Mouse (Mus musculus): Measurements from ENCODE around the gene Lyst. TPM values are rescaled to one million over a fixed set of nuclear protein-coding genes. Genes with fewer than 3 reads are reported as not detected.
"Not testable (repeated sequence)": the region's sequence is repeated elsewhere in the genome, so short reads cannot be mapped to it uniquely, and the experiment has no call there.

Gene Lyst
- polyA plus RNA-seq, 1 experiment from 2014 or later: 1.1 TPM

- H3K27ac ChIP-seq (ENCODE audit: low read depth, low read length): no peak overlapping the region
- H3K36me3 ChIP-seq (ENCODE audit: control insufficient read depth, insufficient read depth): 0 out of 2 replicates have a peak, but pooled peaks cover 7% of the 10 kb centered on the region
- no peak overlapping the region for H3K4me2 ChIP-seq (replicated peaks; ENCODE audit: low read depth)
- TF ChIP-seq CTCF (IDR thresholded peaks at IDR 0.05; ENCODE audit: low read depth): no peak
- H3K4me1 ChIP-seq (replicated peaks; ENCODE audit: control insufficient read depth, insufficient read depth, low read length): no peaks in the 10 kb centered on the region
- no peaks in the 10 kb centered on the region for H3K27me3 ChIP-seq (replicated peaks; ENCODE audit: control insufficient read depth, insufficient read depth, low read length)
- WGBS: 78% methylated on average over 6 of the region's 6 CpGs
- H3K9me3 ChIP-seq (ENCODE audit: control insufficient read depth): no peaks in the 10 kb centered on the region
- H3K9ac ChIP-seq (ENCODE audit: low read depth, low read length): no peak overlapping the region
- no peak for ATAC-seq
- no peak overlapping the region for H3K4me3 ChIP-seq (ENCODE audit: low read depth, low read length)
Measured at GRCm38 (mm10) chr13:13671585-13672328, 81.6 kb downstream of the Lyst start.

GRCm38 (mm10) chr13:13674669-13675343 is 84.6 kb downstream of the Lyst start:
- no peaks in the 10 kb centered on the region for H3K4me1 ChIP-seq (replicated peaks; ENCODE audit: control insufficient read depth, insufficient read depth, low read length)
- no peak for ATAC-seq
- no peaks in the 10 kb centered on the region for H3K27me3 ChIP-seq (replicated peaks; ENCODE audit: control insufficient read depth, insufficient read depth, low read length)
- no peak overlapping the region for H3K9ac ChIP-seq (ENCODE audit: low read depth, low read length)
- no peaks in the 10 kb centered on the region for H3K9me3 ChIP-seq (ENCODE audit: control insufficient read depth)
- H3K36me3 ChIP-seq (ENCODE audit: control insufficient read depth, insufficient read depth): 0 out of 2 replicates have a peak, but pooled peaks cover 11% of the 10 kb centered on the region
- no peak overlapping the region for H3K4me2 ChIP-seq (replicated peaks; ENCODE audit: low read depth)
- TF ChIP-seq CTCF (IDR thresholded peaks at IDR 0.05; ENCODE audit: low read depth): no peak
- H3K27ac ChIP-seq (ENCODE audit: low read depth, low read length): no peak overlapping the region
- H3K4me3 ChIP-seq (ENCODE audit: low read depth, low read length): no peak overlapping the region
- WGBS: 58% methylated on average over 4 of the region's 4 CpGs

- Histone ChIP-seq H3K9ac (ENCODE audit: low read depth, low read length) (no peak overlapping the region), H3K4me3 (ENCODE audit: low read depth, low read length) (no peak overlapping the region), H3K27ac (ENCODE audit: low read depth, low read length) (no peak overlapping the region), H3K4me2 (replicated peaks; ENCODE audit: low read depth) (no peak overlapping the region), H3K4me1 (replicated peaks; ENCODE audit: control insufficient read depth, insufficient read depth, low read length) (no peaks in the 10 kb centered on the region), H3K9me3 (ENCODE audit: control insufficient read depth) (no peaks in the 10 kb centered on the region), H3K27me3 (replicated peaks; ENCODE audit: control insufficient read depth, insufficient read depth, low read length) (no peaks in the 10 kb centered on the region), H3K36me3 (ENCODE audit: control insufficient read depth, insufficient read depth) (0 out of 2 replicates have a peak, but pooled peaks cover 4% of the 10 kb centered on the region)
- no peak for ATAC-seq
- TF ChIP-seq CTCF (IDR thresholded peaks at IDR 0.05; ENCODE audit: low read depth): no peak
- WGBS: 85% methylated on average over 8 of the region's 8 CpGs
Measured at GRCm38 (mm10) chr13:13677871-13678270, 87.7 kb downstream of the Lyst start.

GRCm38 (mm10) chr13:13681642-13682041 is 91.4 kb downstream of the Lyst start:
- no peak for ATAC-seq
- H3K4me1 ChIP-seq (replicated peaks; ENCODE audit: control insufficient read depth, insufficient read depth, low read length): no peaks in the 10 kb centered on the region
- H3K4me2 ChIP-seq (replicated peaks; ENCODE audit: low read depth): no peak overlapping the region
- no peak overlapping the region for H3K9ac ChIP-seq (ENCODE audit: low read depth, low read length)
- 61% methylated on average over 6 of the region's 6 CpGs for WGBS
- H3K4me3 ChIP-seq (ENCODE audit: low read depth, low read length): no peak overlapping the region
- no peak overlapping the region for H3K27ac ChIP-seq (ENCODE audit: low read depth, low read length)
- 0 out of 2 replicates have a peak, but pooled peaks cover 4% of the 10 kb centered on the region for H3K36me3 ChIP-seq (ENCODE audit: control insufficient read depth, insufficient read depth)
- TF ChIP-seq CTCF (IDR thresholded peaks at IDR 0.05; ENCODE audit: low read depth): no peak
- no peaks in the 10 kb centered on the region for H3K9me3 ChIP-seq (ENCODE audit: control insufficient read depth)
- H3K27me3 ChIP-seq (replicated peaks; ENCODE audit: control insufficient read depth, insufficient read depth, low read length): no peaks in the 10 kb centered on the region

- Histone ChIP-seq H3K36me3 (ENCODE audit: control insufficient read depth, insufficient read depth) (0 out of 2 replicates have a peak, but pooled peaks cover 5% of the 10 kb centered on the region), H3K9me3 (ENCODE audit: control insufficient read depth) (no peaks in the 10 kb centered on the region), H3K9ac (ENCODE audit: low read depth, low read length) (no peak overlapping the region), H3K4me2 (replicated peaks; ENCODE audit: low read depth) (no peak overlapping the region), H3K4me3 (ENCODE audit: low read depth, low read length) (no peak overlapping the region), H3K27ac (ENCODE audit: low read depth, low read length) (no peak overlapping the region), H3K4me1 (replicated peaks; ENCODE audit: control insufficient read depth, insufficient read depth, low read length) (no peaks in the 10 kb centered on the region), H3K27me3 (replicated peaks; ENCODE audit: control insufficient read depth, insufficient read depth, low read length) (no peaks in the 10 kb centered on the region)
- no peak for ATAC-seq
- WGBS: 79% methylated on average over 5 of the region's 5 CpGs
- TF ChIP-seq CTCF (IDR thresholded peaks at IDR 0.05; ENCODE audit: low read depth): no peak
Measured at GRCm38 (mm10) chr13:13703476-13703875, 113.3 kb downstream of the Lyst start.

GRCm38 (mm10) chr13:13721435-13721834 is 131.2 kb downstream of the Lyst start:
- H3K4me1 ChIP-seq (replicated peaks; ENCODE audit: control insufficient read depth, insufficient read depth, low read length); ATAC-seq: not testable (repeated sequence)
- WGBS: 89% methylated on average over 17 of the region's 17 CpGs

More at GRCm38 (mm10) chr13:13721435-13721834, 131.2 kb downstream of the Lyst start:
- H3K4me3 ChIP-seq (ENCODE audit: low read depth, low read length); H3K9ac ChIP-seq (ENCODE audit: low read depth, low read length); H3K36me3 ChIP-seq (ENCODE audit: control insufficient read depth, insufficient read depth); H3K9me3 ChIP-seq (ENCODE audit: control insufficient read depth); H3K4me2 ChIP-seq (replicated peaks; ENCODE audit: low read depth); H3K27me3 ChIP-seq (replicated peaks; ENCODE audit: control insufficient read depth, insufficient read depth, low read length); H3K27ac ChIP-seq (ENCODE audit: low read depth, low read length): not testable (repeated sequence)
